Mouse (Mus musculus) G1E (cell line): ENCODE data around the gene Wnt9a.

Source experiments
- CTCF ChIP-seq: IDR thresholded peaks from 2 replicates; pipeline ENCODE4 v1.5.1; 2012; ENCODE audit warnings: low read depth, low read length, inconsistent platforms, mixed read lengths
- GATA1 ChIP-seq: IDR thresholded peaks from 2 replicates; pipeline ENCODE4 v1.6.1; 2012; ENCODE audit warnings: borderline replicate concordance, low read length, inconsistent platforms, mixed read lengths
- POLR2AphosphoS5 ChIP-seq: IDR thresholded peaks from 2 replicates; pipeline ENCODE4 v1.6.1; 2012; ENCODE audit warnings: low read depth, low read length, inconsistent platforms; ENCODE audit not compliant: insufficient replicate concordance
- TAL1 ChIP-seq: conservative IDR thresholded peaks from 2 replicates; pipeline ENCODE4 v1.6.1; 2012; ENCODE audit warnings: low read depth, low read length, inconsistent platforms, mixed read lengths

DNA sequence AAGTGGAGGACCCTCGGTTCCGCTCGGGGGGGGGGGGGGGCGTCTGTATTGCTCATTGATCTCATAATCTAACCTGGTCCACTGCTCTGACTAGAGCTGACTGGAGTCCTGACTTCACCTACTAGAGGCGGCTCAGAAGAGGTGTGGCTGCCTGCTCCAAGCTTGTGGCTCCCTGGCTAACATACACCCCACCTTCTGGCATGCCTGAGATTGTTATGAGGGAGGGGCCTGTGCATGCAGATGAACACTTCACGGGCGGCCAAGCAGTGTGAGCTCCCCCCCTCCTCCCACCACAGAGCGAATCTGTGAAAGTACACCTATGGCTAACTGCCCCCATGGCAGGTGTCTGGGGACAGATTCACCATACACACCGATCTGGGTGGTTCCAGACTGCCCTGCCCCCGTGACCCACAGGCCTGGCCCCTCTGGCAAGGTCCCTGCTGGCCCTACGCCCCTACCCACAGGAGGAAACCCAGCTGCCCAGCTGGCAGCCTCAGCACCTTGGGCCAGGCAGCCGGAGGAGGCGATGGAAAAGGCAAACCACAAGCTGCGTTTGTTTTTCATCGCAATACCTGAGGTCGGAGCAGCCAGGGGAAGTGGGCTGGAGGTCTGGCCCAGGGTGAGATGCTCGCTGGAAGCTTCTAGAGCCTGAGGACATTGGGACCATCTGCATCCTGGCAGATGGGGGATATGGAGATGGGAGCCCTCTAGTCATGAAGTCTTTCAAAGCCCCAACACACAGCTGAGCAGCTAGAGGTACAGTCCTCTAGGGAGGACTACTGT is 6.5 kb downstream of the Wnt9a start:
- TF ChIP-seq CTCF (no peak), GATA1 (no peak), TAL1 (no peak), POLR2AphosphoS5 (no peak)
